ENCODE assay signal across 7 mouse cellular contexts in genomic region chr1:177322307-177322685, GRCm38 (mm10).
A peak's percentile ranks its signal among the peaks of the same experiment; 100 is the strongest.
DNase-seq lines count a peak whose midpoint lies in the region; ATAC-seq and TF ChIP-seq lines count a peak whose summit lies in the region.

No protein-coding gene starts in this region.

- no peaks in the 10 kb centered on the region for H3K36me3 ChIP-seq in spleen, adult 2 months (ENCODE audit: control insufficient read depth, insufficient read depth, low read length)
- no peaks in the 10 kb centered on the region for H3K36me3 ChIP-seq in forebrain, embryonic 15.5 days
- H3K36me3 ChIP-seq in liver, embryonic 15.5 days (replicated peaks): no peaks in the 10 kb centered on the region

- H3K27me3 ChIP-seq in spleen, adult 2 months (ENCODE audit: control insufficient read depth, insufficient read depth, low read length): 0 out of 2 replicates have a peak, but pooled peaks cover 1% of the 10 kb centered on the region
- H3K27me3 ChIP-seq in forebrain, embryonic 15.5 days: no peaks in the 10 kb centered on the region
- H3K27me3 ChIP-seq in liver, embryonic 15.5 days: peaks cover 24% of the 10 kb centered on the region

- TF ChIP-seq CTCF in spleen, adult 2 months (IDR thresholded peaks at IDR 0.05; ENCODE audit: extremely low read depth, insufficient read depth, insufficient read length, insufficient replicate concordance): no peak

- peak overlapping the region; percentile 76 for H3K4me2 ChIP-seq in forebrain, embryonic 15.5 days (replicated peaks)
- peak overlapping the region; percentile 65 for H3K4me2 ChIP-seq in liver, embryonic 15.5 days

- H3K4me3 ChIP-seq in spleen, adult 2 months (ENCODE audit: extremely low read depth, insufficient read depth, insufficient read length): peak overlapping the region; percentile 57; the same call in 1 of the 2 replicates
- H3K4me3 ChIP-seq in forebrain, embryonic 15.5 days: peak overlapping the region; percentile 46
- H3K4me3 ChIP-seq in liver, embryonic 15.5 days (replicated peaks): peak overlapping the region; percentile 40

- no peak for TF ChIP-seq POLR2A in spleen, adult 2 months (IDR thresholded peaks at IDR 0.05; ENCODE audit: low read depth, low read length)

- H3K4me1 ChIP-seq in spleen, adult 2 months (ENCODE audit: control insufficient read depth, insufficient read depth, insufficient read length): peaks cover 12% of the 10 kb centered on the region
- H3K4me1 ChIP-seq in forebrain, embryonic 15.5 days: peaks cover 14% of the 10 kb centered on the region
- H3K4me1 ChIP-seq in liver, embryonic 15.5 days (replicated peaks): no peaks in the 10 kb centered on the region

- peak; percentile 68 for ATAC-seq in forebrain, embryonic 15.5 days (replicated peaks)
- no peak for ATAC-seq in liver, embryonic 15.5 days (ENCODE audit: insufficient read depth)

- DNase-seq in spleen, adult 2 months (ENCODE audit: low read depth in 1 of 2, low spot score in 2 of 2): no peak
- no peak for DNase-seq in spleen, adult 12 weeks (ENCODE audit: low spot score)
- DNase-seq in adrenal gland, postnatal 10 days: no peak
- no peak for DNase-seq in right cerebral cortex, postnatal 4 days
- no peak for DNase-seq in frontal cortex, postnatal 10 days (ENCODE audit: low spot score in 2 of 2)

- peak overlapping the region; percentile 40; the same call in 1 of the 2 replicates for H3K9ac ChIP-seq in forebrain, embryonic 15.5 days (replicated peaks)
- H3K9ac ChIP-seq in liver, embryonic 15.5 days: no peak overlapping the region

- WGBS in spleen, adult 2 months: 41% methylated on average over 6 of the region's 6 CpGs
- 2% methylated on average over 6 of the region's 6 CpGs for WGBS in forebrain, embryonic 15.5 days
- WGBS in liver, embryonic 15.5 days (ENCODE audit: insufficient replicate concordance): 10% methylated on average over 6 of the region's 6 CpGs

- H3K9me3 ChIP-seq in forebrain, embryonic 15.5 days: no peaks in the 10 kb centered on the region
- H3K9me3 ChIP-seq in liver, embryonic 15.5 days (replicated peaks): no peaks in the 10 kb centered on the region

- no peak overlapping the region for H3K27ac ChIP-seq in spleen, adult 2 months (ENCODE audit: insufficient read depth, low read length)
- H3K27ac ChIP-seq in forebrain, embryonic 15.5 days (replicated peaks): peak overlapping the region; percentile 65
- H3K27ac ChIP-seq in liver, embryonic 15.5 days (replicated peaks): no peak overlapping the region
